Mouse (Mus musculus) retina, postnatal 1 day (tissue): ENCODE measurements around the gene Slfnl1.

Source experiments
- DNase-seq: peaks from one replicate; pipeline ENCODE4 v3.0.0-alpha.2; 2012

Gene Slfnl1

DNA sequence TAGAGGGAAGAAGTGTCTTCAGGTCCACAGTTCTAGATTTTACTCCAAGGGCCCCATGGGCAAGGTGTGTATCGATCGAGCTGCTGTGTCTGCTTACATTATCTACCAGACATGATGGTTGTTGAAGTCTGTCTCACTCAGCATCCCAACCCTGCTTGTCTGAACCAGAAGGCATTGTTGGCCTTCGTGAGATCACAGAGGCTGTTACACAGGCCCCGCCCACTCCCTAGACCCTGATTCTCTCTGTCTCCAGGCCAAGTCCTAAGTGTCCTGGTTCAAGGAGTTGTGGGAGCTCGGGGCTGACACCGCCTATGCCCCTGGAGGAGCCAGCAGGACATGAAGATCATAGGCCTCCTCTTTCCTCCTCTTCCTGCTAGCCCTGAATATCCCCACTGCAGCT is at the start of gene Slfnl1:
Slfnl1 (plus strand) TSS at position 246 of the 400 bp plus-strand sequence.
- no peak for DNase-seq

DNA sequence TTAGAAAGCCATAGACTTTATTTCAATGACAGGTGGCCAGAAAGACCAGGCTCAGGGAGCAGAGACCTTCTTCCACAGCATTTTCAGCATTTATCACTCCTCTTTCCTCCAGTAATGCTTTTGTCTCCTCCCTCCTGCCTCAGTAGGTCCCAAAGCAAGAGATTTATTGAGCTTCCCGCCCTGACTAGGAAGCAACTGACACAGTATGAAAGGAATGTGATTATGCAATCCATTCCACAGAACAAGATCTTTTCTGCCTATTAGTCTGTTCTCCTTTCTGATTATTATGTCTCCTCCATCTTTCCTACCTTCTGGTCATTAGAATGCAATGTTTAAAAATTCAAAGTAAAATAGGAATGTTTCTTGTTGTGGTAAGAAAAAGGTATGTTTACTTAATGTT is 44.3 kb upstream of the Slfnl1 start:
- no peak for DNase-seq

DNA sequence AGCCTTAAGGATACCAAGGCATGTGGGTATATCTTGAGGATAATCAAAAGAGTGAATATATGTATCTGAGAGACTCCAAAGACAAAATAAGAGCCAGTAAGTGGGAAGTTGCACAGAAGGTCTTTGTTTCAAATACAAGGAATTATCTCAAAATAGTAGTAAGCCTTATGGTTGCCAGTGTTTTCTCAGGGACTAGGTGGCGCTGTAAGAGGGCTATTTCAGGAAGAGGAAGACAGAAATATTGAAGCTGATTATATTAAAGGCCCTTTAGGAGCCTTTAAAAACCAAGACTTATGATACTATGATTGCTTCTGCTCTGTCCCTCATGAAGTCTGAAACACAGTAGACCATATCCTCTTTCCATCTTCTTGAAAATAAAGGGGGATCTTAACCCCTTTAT is 25.1 kb upstream of the Slfnl1 start:
- no peak for DNase-seq

DNA sequence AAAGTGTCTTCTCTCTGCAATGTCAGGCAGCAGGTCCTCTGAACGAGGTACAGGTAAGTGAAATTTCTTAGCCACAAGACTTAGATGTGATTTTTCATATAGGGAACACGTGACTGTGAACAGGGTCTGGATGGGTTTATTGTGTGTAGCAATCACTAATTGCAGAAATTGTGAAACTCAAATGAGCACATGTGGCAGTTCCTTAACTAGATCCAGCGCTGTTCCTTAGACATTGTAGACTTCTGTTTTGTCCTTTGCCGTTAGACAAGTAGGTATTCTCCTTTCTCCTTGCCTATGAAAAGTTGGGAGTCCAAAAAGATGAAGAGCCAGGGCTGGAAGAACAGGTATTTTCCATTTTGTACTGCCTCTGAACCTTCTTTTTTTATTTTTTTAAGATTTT is 20.8 kb upstream of the Slfnl1 start:
- no peak for DNase-seq

DNA sequence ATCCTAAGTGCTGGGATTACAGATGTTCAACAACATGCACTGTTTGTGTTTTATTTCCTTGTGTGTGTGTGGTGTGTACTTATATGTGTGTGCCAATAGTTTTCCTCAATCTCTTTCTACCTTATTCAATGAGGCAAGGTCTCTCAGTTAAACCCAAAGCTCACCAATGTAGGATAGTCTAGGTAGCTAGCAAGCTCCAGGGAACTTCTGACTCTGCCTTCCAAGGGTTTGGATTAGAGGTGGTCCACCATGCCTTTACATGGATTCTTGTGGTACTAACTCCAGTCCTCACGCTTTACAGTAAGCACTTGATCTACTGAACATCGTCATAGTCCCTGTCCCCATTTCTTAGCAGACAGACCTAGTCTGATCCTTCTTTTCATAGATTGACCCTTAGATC is 17.7 kb upstream of the Slfnl1 start:
- DNase-seq, result no peak

DNA sequence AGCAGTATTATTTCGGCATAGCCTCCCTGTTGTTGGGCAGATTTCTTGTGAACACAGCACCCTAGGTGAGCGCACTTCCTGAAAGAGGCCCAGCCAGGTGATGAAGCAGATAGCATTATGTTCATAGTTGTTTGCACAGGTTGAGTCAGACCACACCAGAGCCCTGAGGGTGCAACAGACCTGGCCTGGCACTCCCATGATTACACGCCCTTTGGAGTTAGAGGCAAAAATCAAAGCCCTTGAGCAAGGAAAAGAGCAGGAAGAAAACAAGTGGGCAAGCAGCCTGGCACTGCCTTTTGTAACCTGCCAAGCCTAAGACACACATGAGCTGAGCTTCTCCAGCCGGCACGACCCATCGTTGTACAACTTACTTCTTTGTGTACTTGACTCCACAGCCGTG is 15.5 kb upstream of the Slfnl1 start:
- no peak for DNase-seq

DNA sequence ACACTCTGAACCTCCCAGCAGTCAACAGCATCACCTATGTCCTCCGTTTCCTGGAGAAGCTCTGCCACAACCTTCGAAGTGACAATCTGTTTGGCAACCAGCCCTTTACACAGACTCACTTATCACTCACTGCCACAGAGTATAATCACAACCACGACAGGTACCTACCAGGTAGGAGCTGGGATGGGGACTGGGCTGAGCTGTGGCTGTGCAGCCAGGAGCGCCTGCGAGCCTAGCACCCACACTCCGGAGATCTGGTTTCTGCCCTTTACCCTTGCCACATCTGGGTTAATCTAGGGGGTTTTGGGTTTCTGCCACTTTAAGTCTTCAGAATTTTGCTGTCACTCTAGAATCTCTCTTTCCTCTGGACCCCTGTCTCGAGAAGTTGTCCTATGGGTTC is 15.1 kb upstream of the Slfnl1 start:
- DNase-seq, result no peak

DNA sequence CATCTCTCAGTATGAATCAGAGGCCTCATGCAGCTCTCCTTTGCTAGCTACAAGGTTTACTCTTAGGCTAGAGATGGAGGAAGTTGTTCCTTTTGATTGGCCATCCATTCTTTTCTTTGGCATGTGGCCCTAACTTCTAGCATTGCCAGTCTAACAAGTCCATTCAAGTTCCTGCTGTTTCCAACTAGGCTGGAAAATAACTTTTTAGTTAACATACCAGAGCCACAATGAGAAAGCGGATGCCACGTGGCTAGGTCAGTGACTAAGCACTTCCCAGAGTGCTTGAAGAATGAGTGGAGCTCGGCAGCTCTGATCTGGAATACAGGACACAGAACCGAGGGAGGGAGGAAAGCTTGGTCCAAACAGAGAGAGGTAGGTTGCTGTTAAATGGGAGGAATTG is 14.7 kb upstream of the Slfnl1 start:
- no peak for DNase-seq

DNA sequence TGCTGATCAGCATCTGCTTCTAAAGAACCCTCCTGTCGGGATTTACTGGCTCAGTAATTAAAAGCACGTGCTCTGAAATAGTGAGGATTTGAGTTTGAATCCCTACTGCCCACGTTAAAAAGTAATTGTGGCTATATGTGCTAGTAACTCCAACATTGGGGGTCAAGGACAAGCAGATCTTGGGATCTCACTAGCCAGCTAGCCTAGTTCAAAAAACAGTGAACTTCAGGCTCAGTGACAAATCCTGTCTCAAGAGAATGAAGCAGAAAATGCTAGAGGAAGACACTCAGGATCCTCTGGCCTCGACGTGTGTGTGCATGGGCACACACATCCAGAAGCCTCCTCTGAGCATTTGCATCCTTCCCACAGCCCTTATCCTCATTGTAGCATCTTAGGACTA is 10.3 kb upstream of the Slfnl1 start:
- no peak for DNase-seq

DNA sequence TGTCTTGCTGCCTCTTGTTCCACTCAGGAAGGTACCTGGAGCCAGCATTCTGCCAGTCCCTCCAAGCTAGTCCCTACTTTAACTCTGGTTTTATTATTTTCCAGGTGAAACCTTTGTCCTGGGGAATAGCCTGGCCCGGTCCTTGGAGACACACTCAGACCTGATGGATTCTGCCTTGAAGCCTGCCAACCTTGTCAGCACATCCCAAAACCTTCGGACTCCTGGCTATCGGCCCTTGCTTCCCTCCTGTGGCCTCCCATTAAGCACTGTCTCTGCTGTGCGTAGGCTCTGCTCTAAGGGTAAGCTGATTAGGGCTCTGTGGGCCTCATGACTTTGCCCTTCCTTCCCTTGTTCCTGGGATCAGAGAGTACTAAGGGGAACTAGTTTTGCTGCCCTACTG is 9.7 kb upstream of the Slfnl1 start:
- no peak for DNase-seq

DNA sequence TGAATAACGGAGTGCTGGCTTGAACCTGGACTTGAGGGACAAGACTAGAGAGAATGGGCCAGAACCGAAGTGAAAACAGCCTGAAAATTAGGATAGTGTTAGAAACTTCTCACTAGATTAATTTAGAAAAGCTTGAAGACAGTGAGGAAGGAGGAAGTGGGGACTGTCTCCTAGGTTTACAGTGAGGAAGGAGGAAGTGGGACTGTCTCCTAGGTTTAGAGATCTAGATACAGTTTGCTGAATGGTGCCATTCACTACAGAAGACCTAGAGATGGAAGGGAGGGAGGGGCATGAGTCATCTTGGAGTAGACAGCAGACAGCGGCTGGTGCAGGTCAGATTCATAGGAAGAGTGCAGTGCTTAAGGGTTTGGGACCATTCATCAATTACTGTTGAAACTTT is 8.9 kb upstream of the Slfnl1 start:
- no peak for DNase-seq

DNA sequence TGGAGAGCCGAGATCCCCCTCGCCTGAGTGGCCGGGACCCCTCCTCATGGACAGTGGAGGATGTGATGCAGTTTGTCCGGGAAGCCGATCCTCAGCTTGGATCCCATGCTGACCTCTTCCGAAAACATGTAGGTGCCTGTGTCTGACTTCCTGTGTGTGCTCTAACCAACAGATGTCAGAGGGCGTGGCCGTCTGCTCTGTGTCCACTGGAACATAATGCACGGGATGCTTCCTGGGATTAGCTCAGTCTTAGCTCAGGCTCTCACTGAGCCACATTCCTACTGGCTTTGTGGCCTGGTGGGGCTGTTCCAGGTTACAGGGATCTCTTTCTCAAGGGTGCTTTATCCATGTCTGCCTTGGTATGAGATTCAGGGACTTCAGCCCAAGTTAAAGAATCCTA is 3.9 kb upstream of the Slfnl1 start:
- DNase-seq, result no peak

DNA sequence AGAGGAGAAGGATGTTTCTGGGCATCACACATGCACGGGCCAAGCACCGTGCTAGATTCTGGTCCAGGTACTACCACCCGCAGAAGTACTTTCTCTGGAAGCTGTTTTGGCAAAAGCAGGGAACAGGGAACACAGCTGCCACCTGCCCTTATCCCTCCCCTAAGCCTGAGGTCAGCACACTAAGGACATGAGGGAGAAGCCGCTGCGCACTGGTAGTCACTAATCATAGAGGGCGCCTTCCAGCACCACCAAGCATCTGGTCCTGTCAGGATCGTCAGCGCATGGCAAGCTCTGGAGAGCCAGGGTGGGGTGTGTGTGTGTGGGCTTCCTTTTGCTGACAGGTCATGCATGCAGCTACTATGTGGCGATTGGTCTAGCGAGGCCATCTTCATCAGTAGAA is 6.6 kb downstream of the Slfnl1 start:
- DNase-seq, result peak; percentile 11

DNA sequence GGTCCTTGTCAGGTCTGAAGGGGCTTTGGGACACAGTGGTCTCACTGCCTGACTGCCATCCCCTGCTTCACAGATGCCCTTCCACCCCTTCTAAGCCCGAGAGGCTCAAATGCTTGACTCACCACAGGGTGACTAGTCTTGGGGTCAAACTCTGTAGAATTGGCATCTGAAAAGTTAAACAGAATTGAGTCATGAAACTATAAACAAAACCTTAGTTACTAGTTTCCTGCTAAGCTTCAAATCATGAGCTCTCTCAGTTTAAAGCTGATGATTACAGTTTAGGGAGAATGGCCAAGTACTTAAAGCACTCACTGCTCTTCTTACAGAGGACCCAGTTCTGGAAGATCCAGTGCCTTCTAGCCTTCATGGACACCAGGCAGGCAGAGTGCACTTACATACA is 12.9 kb downstream of the Slfnl1 start:
- no peak for DNase-seq

DNA sequence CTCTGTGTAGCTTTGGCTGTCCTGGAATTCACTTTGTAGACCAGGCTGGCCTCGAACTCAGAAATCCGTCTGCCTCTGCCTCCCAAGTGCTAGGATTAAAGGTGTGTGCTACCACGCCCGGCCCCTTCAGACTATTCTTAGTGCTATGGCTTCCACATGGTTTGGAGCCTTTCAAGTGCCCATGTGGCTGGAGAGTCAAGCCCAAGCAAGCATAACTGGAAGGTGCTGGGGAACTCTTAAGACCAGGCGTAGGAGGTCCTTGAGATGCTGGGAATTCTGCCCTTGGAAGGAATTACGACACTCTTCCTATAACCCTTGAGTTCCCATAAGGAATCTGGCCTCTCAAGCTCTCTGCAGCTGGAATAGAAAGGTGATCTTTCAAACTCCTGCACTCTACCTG is 24.6 kb downstream of the Slfnl1 start:
- DNase-seq, result no peak

DNA sequence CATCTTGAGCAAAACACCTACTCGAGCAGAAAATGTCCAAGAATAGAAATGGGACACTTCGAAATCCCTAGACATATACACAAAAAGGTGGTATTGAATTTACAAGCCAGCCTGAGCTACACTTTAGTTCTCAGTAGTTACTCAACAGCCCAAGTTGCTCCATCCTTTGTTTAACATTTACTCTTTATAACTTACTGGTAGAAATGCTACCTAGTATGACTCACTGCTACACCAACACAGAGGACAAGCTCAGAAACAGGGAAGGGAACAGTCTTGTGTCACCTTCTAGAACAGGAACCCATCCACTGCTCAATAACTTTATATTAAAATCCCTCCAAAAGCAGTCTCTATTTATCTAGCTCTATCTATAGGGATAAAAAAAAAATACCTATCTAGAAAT is 33.7 kb downstream of the Slfnl1 start:
- no peak for DNase-seq

DNA sequence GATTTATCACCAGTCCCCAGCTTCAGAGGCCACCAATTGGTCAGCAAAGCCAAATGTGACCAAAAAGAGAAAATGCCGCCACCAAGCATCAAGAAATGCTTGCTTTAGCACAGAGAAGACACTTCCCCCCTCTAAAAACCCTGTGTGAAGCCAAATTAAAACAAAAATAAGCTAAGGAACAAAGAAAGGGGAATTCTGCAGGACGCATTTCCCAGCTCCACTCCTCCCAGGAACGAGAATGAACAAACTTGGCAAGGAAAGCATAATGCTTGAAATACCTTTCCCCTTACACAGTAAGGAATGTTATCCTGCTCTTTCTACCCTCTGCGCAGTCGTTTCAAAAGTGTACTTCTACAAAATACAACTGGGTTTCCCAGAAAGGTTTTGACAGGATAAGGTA is 36.0 kb downstream of the Slfnl1 start:
- DNase-seq, result no peak

DNA sequence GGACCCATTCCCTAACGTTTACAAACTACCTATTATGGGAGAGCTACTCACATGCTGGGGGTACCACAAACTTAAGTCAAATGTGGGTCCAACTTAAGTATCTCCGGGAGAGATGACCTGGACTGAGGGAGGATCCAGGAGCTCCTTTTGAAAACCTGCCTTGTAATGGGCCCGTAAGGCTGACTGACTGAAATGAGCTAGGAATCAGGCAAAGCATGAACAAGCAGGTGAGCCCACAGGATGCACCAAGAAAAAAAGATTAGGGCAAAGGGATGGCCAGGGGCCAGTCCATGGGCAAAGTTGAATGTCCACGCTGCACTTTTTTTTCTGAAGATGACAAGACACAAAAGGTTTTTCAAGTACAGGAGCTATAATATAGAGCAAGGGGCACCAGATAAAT is 37.0 kb downstream of the Slfnl1 start:
- DNase-seq, result no peak

DNA sequence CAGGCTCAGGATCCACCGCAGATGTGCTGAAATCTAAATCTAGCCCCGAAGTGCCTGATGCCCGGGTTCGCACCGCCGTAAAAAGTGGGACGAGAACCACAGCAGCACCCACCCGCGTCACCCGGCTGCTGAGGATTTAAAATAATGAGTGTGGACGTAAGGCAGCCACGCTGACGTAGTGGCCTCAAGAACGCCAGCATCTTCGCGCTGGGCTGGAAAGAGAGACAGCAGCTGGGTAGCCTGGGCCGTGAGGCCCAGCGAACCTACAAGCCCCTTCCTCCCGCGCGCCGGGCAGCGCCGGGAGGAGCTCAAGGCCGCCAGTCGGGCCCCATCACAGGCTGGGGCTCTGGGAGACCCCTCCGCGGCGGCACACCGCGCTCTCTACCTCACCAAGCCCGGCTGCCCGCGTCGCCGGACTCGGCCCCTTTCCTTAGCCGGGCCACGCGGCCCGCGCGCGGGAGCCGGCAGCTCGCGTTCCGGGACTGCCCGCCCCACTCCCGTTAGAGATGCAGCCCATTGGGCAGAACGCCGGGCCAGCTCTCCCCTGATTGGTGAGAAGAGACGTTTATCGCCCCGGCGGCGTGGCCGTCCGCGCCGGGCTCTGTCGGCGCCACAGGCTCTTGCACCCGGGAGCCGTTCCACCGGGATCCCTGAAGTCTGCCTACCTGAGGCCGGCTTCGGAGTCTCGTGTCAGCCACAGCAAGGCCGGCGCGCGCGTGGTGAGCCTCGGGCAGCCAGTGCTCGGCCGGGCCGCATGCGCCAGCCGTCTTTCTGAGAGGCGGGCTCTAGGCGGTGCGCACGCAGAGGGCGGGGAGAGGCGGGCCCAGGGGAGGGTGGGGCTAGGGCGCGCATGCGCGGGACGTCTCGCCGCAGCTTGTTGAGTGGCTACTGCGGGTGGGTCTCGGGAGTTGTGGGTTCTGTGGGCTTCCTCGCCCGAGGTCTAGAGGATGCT is 37.7 kb downstream of the Slfnl1 start, which contains the start of gene Ctps:
Ctps (minus strand) TSS at position 791 of the 952 bp plus-strand sequence.
- peak; percentile 97 for DNase-seq

DNA sequence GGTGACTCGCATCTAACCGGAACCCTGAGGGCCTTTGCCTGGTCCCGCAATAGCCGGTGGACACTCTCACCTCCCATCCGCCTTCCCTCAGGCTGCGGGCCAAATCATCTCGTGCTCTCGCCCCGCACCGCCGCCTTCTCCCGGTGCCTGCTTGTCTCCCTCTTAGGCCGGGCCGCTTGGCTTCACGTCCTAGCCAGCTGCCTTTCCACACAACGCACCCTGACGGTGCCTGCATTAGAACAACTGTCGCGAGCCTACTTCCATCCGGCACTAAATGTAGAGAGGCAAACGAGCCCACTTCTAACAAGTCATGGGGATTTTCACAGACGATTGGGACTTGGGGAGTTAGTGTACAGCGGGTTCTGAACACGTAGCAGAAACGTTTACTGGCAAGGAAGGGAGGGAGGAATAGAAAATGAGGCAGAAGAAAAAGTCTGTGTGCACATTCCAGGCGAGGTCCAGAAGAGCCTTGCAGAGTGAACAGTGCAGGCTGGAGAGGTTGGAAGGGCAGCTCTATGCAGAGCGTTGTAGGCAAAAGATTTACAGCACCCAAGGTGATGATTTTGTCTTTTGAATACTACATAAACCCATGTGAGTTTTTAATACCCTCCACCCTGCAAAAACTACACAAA is 38.5 kb downstream of the Slfnl1 start:
- no peak for DNase-seq

DNA sequence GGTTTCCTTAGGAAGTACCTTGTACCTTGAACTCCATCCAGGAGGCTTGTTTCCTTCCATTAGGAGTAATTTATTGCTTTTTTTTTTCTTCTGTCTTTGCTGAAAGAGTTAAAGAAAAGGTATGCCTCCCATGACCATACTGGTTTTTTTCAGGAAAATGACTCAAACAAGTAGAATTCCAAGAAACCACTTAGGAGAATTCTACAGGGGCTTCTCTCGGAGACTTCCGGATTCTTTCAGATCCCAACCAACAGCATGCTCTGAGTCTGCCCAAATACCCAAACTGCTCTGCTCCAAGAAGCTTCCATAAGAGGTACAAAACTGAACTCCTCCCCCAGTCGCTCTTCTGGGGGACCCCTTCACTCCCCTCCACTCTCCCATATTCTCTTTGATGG is 39.0 kb downstream of the Slfnl1 start:
- no peak for DNase-seq

DNA sequence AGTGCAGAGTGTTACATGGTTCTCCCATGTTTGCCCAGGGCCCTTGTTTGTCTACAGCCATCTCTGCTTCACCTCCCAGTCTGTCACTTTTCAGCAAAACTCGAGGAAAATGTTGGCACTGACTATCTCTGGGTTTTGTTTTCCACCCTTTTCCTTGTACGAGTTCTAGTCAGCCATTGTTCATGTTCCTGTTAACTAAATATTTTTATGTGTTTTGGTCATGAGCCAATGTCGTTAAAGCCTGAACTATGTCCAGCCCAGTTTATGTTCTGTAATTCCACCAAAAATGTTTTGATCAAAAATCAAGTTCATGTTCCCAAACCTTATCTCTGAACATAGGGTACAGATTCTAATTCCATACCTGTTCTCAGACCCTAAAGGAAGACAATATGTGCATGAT is 39.7 kb downstream of the Slfnl1 start:
- no peak for DNase-seq

DNA sequence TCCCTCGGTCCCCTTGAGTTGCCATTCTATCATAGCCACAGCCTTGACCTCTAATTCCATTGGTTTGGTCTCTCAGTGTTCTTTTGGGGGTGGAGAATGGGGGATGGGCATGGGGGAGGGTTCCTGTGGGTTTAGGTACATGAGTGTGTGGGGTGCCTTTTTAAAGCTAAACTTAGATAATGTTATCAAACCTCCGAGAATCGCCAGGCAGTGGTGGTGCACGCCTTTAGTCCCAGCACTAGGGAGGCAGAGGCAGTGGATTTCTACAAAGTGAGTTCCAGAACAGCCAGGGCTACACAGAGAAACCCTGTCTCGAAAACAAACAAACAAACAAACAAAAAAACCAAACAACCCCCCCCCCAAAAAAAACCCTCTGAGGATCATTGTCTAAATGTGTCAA is 48.9 kb downstream of the Slfnl1 start:
- DNase-seq, result no peak

DNA sequence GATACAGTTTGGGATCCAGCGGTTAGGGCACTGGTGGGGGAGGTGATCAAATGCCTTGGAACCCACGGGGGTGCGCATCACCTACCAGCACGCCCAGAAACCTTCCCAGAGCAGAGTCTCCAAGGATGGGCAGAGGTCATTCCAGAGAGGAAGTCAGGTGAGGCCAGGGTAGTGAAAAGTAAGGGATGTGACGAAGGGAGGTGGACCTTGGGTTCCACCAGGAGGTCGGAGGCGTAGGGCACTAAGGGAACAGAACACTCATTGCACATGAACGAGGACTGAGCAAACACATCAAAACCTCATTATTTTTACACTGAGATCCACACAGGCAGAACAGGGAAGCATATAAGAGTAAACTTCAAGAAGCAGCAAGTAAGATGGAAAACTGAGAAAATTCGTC is 49.7 kb downstream of the Slfnl1 start:
- DNase-seq, result no peak
